Mouse (Mus musculus) CH12.LX (cell line): ENCODE results near the gene Gzmm. TPM values are rescaled to one million over a fixed set of nuclear protein-coding genes. Genes with fewer than 3 reads are reported as not detected.

Experiments
- DNase-seq: peaks from one replicate; pipeline ENCODE4 v3.0.0-alpha.2; 2013; ENCODE audit errors: extremely low read depth
- H3K27ac ChIP-seq: 2 replicates; pipeline ENCODE4 v1.5.1; 2012; ENCODE audit warnings: low read depth, mild to moderate bottlenecking, control low read depth, moderate library complexity; ENCODE audit not compliant: insufficient read depth
- H3K27me3 ChIP-seq: replicated peaks from 2 replicates; pipeline ENCODE3; 2012; ENCODE audit warnings: inconsistent platforms
- H3K36me3 ChIP-seq, 2 experiments: replicated peaks in 1 of 2; 2 replicates each; pipeline versions ENCODE3 to v1.6.1; 2012; ENCODE audit warnings: inconsistent platforms in 1 of 2, low read length in 1 of 2, mild to moderate bottlenecking in 1 of 2, mixed read lengths in 1 of 2, moderate library complexity in 1 of 2; ENCODE audit not compliant: control insufficient read depth in 1 of 2, insufficient read depth in 1 of 2
- H3K4me1 ChIP-seq, 2 experiments: 2 replicates each; pipeline ENCODE4 v1.6.1; 2012; ENCODE audit warnings: inconsistent platforms in 1 of 2, moderate library complexity in 1 of 2; ENCODE audit not compliant: insufficient read depth in 2 of 2, control insufficient read depth in 1 of 2
- H3K4me2 ChIP-seq: 2 replicates; pipeline ENCODE4 v1.6.1; 2012; ENCODE audit warnings: low read depth, mild to moderate bottlenecking, control low read depth; ENCODE audit not compliant: poor library complexity, insufficient read depth, severe bottlenecking
- H3K4me3 ChIP-seq, 3 experiments: fragments of 150-350 bp in 1 of 3; sonication (generic) in 1 of 3; replicated peaks in 1 of 3; 2 replicates each; pipeline versions ENCODE3 to v1.5.1; 2011 to 2012; ENCODE audit warnings: low read depth in 2 of 3, low read length in 2 of 3, mild to moderate bottlenecking in 2 of 3, moderate library complexity in 2 of 3, control low read depth in 1 of 3, improper control_type of control experiment in 1 of 3, inconsistent platforms in 1 of 3, mixed read lengths in 1 of 3; ENCODE audit not compliant: poor library complexity in 1 of 3
- H3K79me2 ChIP-seq: replicated peaks from 2 replicates; pipeline ENCODE4 v1.6.1; 2012; ENCODE audit warnings: mild to moderate bottlenecking, moderate library complexity; ENCODE audit not compliant: control insufficient read depth, poor library complexity, insufficient read depth, severe bottlenecking; ENCODE audit errors: extremely low read depth
- H3K9ac ChIP-seq: 2 replicates; pipeline ENCODE4 v1.6.1; 2012; ENCODE audit warnings: low read depth, mild to moderate bottlenecking, control low read depth, moderate library complexity; ENCODE audit not compliant: insufficient read depth
- H3K9me3 ChIP-seq: replicated peaks from 2 replicates; pipeline ENCODE3; 2012; ENCODE audit warnings: low read length, inconsistent platforms, mixed read lengths
- BHLHE40 ChIP-seq: IDR thresholded peaks from 2 replicates; pipeline ENCODE4 v1.6.1; 2011; ENCODE audit warnings: mild to moderate bottlenecking, low read depth, low read length, improper control_type of control experiment
- CHD2 ChIP-seq: IDR thresholded peaks from 2 replicates; pipeline ENCODE4 v1.6.1; 2011; ENCODE audit warnings: low read length, improper control_type of control experiment
- CTCF ChIP-seq, 2 experiments: IDR thresholded peaks in 1 of 2; conservative IDR thresholded peaks in 1 of 2; 2 replicates each; pipeline ENCODE4 v1.5.1; 2011 to 2012; ENCODE audit warnings: low read depth in 2 of 2, low read length in 2 of 2, improper control_type of control experiment in 1 of 2, inconsistent platforms in 1 of 2, mild to moderate bottlenecking in 1 of 2, moderate library complexity in 1 of 2
- E2F4 ChIP-seq: IDR thresholded peaks from 2 replicates; pipeline ENCODE4 v1.6.1; 2011; ENCODE audit warnings: low read depth, low read length, improper control_type of control experiment; ENCODE audit not compliant: insufficient replicate concordance
- EP300 ChIP-seq: IDR thresholded peaks from 2 replicates; pipeline ENCODE4 v1.6.1; 2011; ENCODE audit warnings: low read length, improper control_type of control experiment
- ETS1 ChIP-seq: conservative IDR thresholded peaks from 2 replicates; pipeline ENCODE4 v1.6.1; 2012; ENCODE audit warnings: low read depth, mild to moderate bottlenecking, inconsistent platforms, low read length, improper control_type of control experiment, moderate library complexity
- GABPA ChIP-seq: IDR thresholded peaks from 2 replicates; pipeline ENCODE4 v1.6.1; 2012; ENCODE audit warnings: low read depth, low read length, improper control_type of control experiment, inconsistent platforms; ENCODE audit not compliant: insufficient replicate concordance
- IRF4 ChIP-seq: IDR thresholded peaks from 2 replicates; pipeline ENCODE4 v1.6.1; 2014; ENCODE audit warnings: low read depth, mild to moderate bottlenecking, inconsistent platforms, low read length, improper control_type of control experiment
- KAT2A ChIP-seq: IDR thresholded peaks from 2 replicates; pipeline ENCODE4 v1.6.1; 2012; ENCODE audit warnings: low read length, improper control_type of control experiment, inconsistent platforms; ENCODE audit not compliant: insufficient replicate concordance
- MAZ ChIP-seq: IDR thresholded peaks from 2 replicates; pipeline ENCODE4 v1.6.1; 2012; ENCODE audit warnings: low read depth, mild to moderate bottlenecking, inconsistent platforms, low read length, improper control_type of control experiment, moderate library complexity
- MXI1 ChIP-seq: IDR thresholded peaks from 2 replicates; pipeline ENCODE4 v1.6.1; 2011; ENCODE audit warnings: mild to moderate bottlenecking, low read depth, low read length, improper control_type of control experiment
- MYC ChIP-seq: IDR thresholded peaks from 2 replicates; pipeline ENCODE4 v1.6.1; 2011; ENCODE audit warnings: low read depth, mild to moderate bottlenecking, improper control_type of control experiment, low read length
- NELFE ChIP-seq: IDR thresholded peaks from 2 replicates; pipeline ENCODE4 v1.6.1; 2011; ENCODE audit warnings: low read depth, low read length, improper control_type of control experiment
- NRF1 ChIP-seq: IDR thresholded peaks from 2 replicates; pipeline ENCODE4 v1.6.1; 2014; ENCODE audit warnings: low read depth, mild to moderate bottlenecking, inconsistent platforms, low read length, improper control_type of control experiment, moderate library complexity
- POLR2AphosphoS2 ChIP-seq: IDR thresholded peaks from 2 replicates; pipeline ENCODE4 v1.6.1; 2011; ENCODE audit warnings: low read depth, low read length, improper control_type of control experiment
- RAD21 ChIP-seq: IDR thresholded peaks from 2 replicates; pipeline ENCODE4 v1.6.1; 2011; ENCODE audit warnings: low read depth, mild to moderate bottlenecking, low read length, improper control_type of control experiment, moderate library complexity
- RCOR1 ChIP-seq: conservative IDR thresholded peaks from 2 replicates; pipeline ENCODE4 v1.6.1; 2012; ENCODE audit warnings: low read depth, mild to moderate bottlenecking, inconsistent platforms, low read length, improper control_type of control experiment
- SMC3 ChIP-seq: IDR thresholded peaks from 2 replicates; pipeline ENCODE4 v1.6.1; 2011; ENCODE audit warnings: low read depth, low read length, improper control_type of control experiment
- TBP ChIP-seq: conservative IDR thresholded peaks from 2 replicates; pipeline ENCODE4 v1.6.1; 2011; ENCODE audit warnings: low read depth, low read length, improper control_type of control experiment
- TCF12 ChIP-seq: IDR thresholded peaks from 2 replicates; pipeline ENCODE4 v1.6.1; 2014; ENCODE audit warnings: low read depth, mild to moderate bottlenecking, inconsistent platforms, low read length, improper control_type of control experiment
- USF1 ChIP-seq: IDR thresholded peaks from 2 replicates; pipeline ENCODE4 v1.6.1; 2014; ENCODE audit warnings: low read depth, mild to moderate bottlenecking, inconsistent platforms, low read length, improper control_type of control experiment
- USF2 ChIP-seq: conservative IDR thresholded peaks from 2 replicates; pipeline ENCODE4 v1.6.1; 2011; ENCODE audit warnings: low read depth, low read length, improper control_type of control experiment
- ZC3H11A ChIP-seq: IDR thresholded peaks from 2 replicates; pipeline ENCODE4 v1.6.1; 2012; ENCODE audit warnings: low read depth, mild to moderate bottlenecking, inconsistent platforms, low read length, improper control_type of control experiment
- ZMIZ1 ChIP-seq: IDR thresholded peaks from 2 replicates; pipeline ENCODE4 v1.6.1; 2012; ENCODE audit warnings: low read depth, mild to moderate bottlenecking, inconsistent platforms, low read length, improper control_type of control experiment
- ZNF384 ChIP-seq: IDR thresholded peaks from 2 replicates; pipeline ENCODE4 v1.6.1; 2012; ENCODE audit warnings: low read depth, low read length, improper control_type of control experiment, inconsistent platforms
- dilution Hi-C: fragments of 300-500 bp; cut with MboI; formaldehyde crosslinking; loops from 2 replicates; pipeline ENCODE4 v1.14.3; 2020; ENCODE audit warnings: low sequenced_read_pairs; ENCODE audit not compliant: extremely low pct_unique_long_range_greater_than_20kb, extremely low pct_ligation_motif_present
- in situ Hi-C: fragments of 300-500 bp; cut with MboI; formaldehyde crosslinking; loops from 3 replicates; pipeline ENCODE4 v1.14.3; 2019; ENCODE audit warnings: low sequenced_read_pairs, low pct_ligation_motif_present, low pct_unique_long_range_greater_than_20kb, mixed read lengths
- polyA plus RNA-seq: library from polyadenylated mRNA; unstranded; fragments of >175 nt; gene quantifications from 2 replicates; pipeline ENCODE4 v1.2.1, GENCODE M21; 2012; ENCODE audit warnings: low read depth; ENCODE audit not compliant: insufficient read length
- total RNA-seq, 2 experiments: library from RNA; depleted of rRNA; stranded (reverse); fragments of 300-350 nt in 1 of 2; fragments of >200 nt in 1 of 2; gene quantifications; 2 replicates each; pipeline ENCODE4 v1.2.3; 2012 to 2014

The Gzmm gene
- total and polyA plus RNA-seq, 3 experiments = 0.17 to 0.73 (median 0.59) TPM

GRCm38 (mm10) chr10:79654946-79655395, 33.8 kb upstream of the Gzmm start:
- peaks cover 0 to 3% of the 10 kb centered on the region in 2 experiments; a peak in 1 of 4 replicates for H3K4me1 ChIP-seq
- peaks cover 4% of the 10 kb centered on the region for H3K9me3 ChIP-seq
- no peaks in the 10 kb centered on the region for H3K79me2 ChIP-seq
- no peaks in the 10 kb centered on the region for H3K36me3 ChIP-seq
- dilution Hi-C loops = no loop called here
- in situ Hi-C loops = no loop called here
- H3K4me3 ChIP-seq = no peak overlapping the region
- H3K27ac ChIP-seq = no peak overlapping the region
- H3K27me3 ChIP-seq = peaks cover 62% of the 10 kb centered on the region
- DNase-seq = no peak
- H3K4me2 ChIP-seq = no peak overlapping the region
- TF ChIP-seq CTCF (conservative IDR thresholded peaks at IDR 0.05 in 1 of 2, IDR thresholded peaks at IDR 0.05 in 1 of 2; ENCODE audit: low read depth in 2 of 2, low read length in 2 of 2) (no peak), ETS1 (no peak), EP300 (no peak), RCOR1 (no peak), IRF4 (no peak), BHLHE40 (no peak), MXI1 (no peak), MYC (no peak), KAT2A (no peak), ZMIZ1 (no peak), POLR2AphosphoS2 (no peak), TCF12 (no peak), USF2 (no peak), USF1 (no peak), ZC3H11A (no peak), ZNF384 (no peak)
- no peak overlapping the region for H3K9ac ChIP-seq

- peak; percentile 52 for DNase-seq
- Histone ChIP-seq H3K4me2 (no peak overlapping the region), H3K4me3 (no peak overlapping the region)
- in situ Hi-C loops = no loop called here
- no peak for TF ChIP-seq NRF1
- TF ChIP-seq E2F4 = no peak
- no peak for TF ChIP-seq MYC
- TF ChIP-seq RAD21 = peak; percentile 78
- no peak for TF ChIP-seq GABPA
- no peak for TF ChIP-seq ETS1
- no peak for TF ChIP-seq MXI1
- no peak for TF ChIP-seq USF1
- TF ChIP-seq USF2 = no peak
- no peak for TF ChIP-seq TBP
- no peak for TF ChIP-seq CHD2
- TF ChIP-seq TCF12 = no peak
- TF ChIP-seq ZC3H11A = 0 out of 2 replicates have a peak, but pooled peaks have one; percentile 2
- TF ChIP-seq MAZ = no peak
- peak; percentile 75 for TF ChIP-seq SMC3
- peak; percentile 37 to 86; a peak in 2 of 4 replicates for TF ChIP-seq CTCF (conservative IDR thresholded peaks at IDR 0.05 in 1 of 2, IDR thresholded peaks at IDR 0.05 in 1 of 2; ENCODE audit: low read depth in 2 of 2, low read length in 2 of 2)
- TF ChIP-seq NELFE = peak; percentile 17; the same call in 1 of the 2 replicates
- TF ChIP-seq, all 38 proteins: peak for 5
- H3K27ac ChIP-seq = no peak overlapping the region
- H3K4me1 ChIP-seq = peaks cover 10 to 28% of the 10 kb centered on the region in 2 experiments
- H3K9ac ChIP-seq = no peak overlapping the region
- dilution Hi-C loops = no loop called here
- no peaks in the 10 kb centered on the region for H3K36me3 ChIP-seq
- H3K27me3 ChIP-seq = peaks cover 35% of the 10 kb centered on the region
- H3K79me2 ChIP-seq = no peaks in the 10 kb centered on the region
- no peaks in the 10 kb centered on the region for H3K9me3 ChIP-seq
Measured at GRCm38 (mm10) chr10:79658829-79659228, 30.0 kb upstream of the Gzmm start.
